Mouse (Mus musculus) lung, postnatal 14 days (tissue): Measurements from ENCODE around the gene Kat2a.

Source experiments
- DNase-seq: peaks from one replicate; pipeline ENCODE4 v3.0.0; 2021

Gene Kat2a

GRCm38 (mm10) chr11:100711783-100712615, at the start of gene Kat2a:
TSS of gene Kat2a (minus strand) at chr11:100712465.
- DNase-seq = peak; percentile 84

GRCm38 (mm10) chr11:100761547-100762045, 49.3 kb upstream of the Kat2a start:
- DNase-seq = peak; percentile 86

- DNase-seq = peak; percentile 52
Observed at GRCm38 (mm10) chr11:100759611-100760233, 47.5 kb upstream of the Kat2a start, which contains the start of gene Kcnh4. TSS of gene Kcnh4 (minus strand) at chr11:100759942.

- peak; percentile 67 for DNase-seq
Observed at GRCm38 (mm10) chr11:100758707-100759610, 46.7 kb upstream of the Kat2a start.

GRCm38 (mm10) chr11:100757566-100757965, 45.3 kb upstream of the Kat2a start:
- DNase-seq = no peak

GRCm38 (mm10) chr11:100756476-100756875, 44.2 kb upstream of the Kat2a start:
- no peak for DNase-seq

- no peak for DNase-seq
Observed at GRCm38 (mm10) chr11:100754693-100755057, 42.4 kb upstream of the Kat2a start.

GRCm38 (mm10) chr11:100754021-100754692, 41.9 kb upstream of the Kat2a start:
- DNase-seq = no peak

GRCm38 (mm10) chr11:100752294-100752693, 40.0 kb upstream of the Kat2a start:
- no peak for DNase-seq

GRCm38 (mm10) chr11:100750127-100750526, 37.9 kb upstream of the Kat2a start:
- DNase-seq = no peak

- no peak for DNase-seq
Observed at GRCm38 (mm10) chr11:100749469-100749868, 37.2 kb upstream of the Kat2a start.

GRCm38 (mm10) chr11:100748620-100749019, 36.4 kb upstream of the Kat2a start:
- no peak for DNase-seq

- no peak for DNase-seq
Observed at GRCm38 (mm10) chr11:100747114-100747513, 34.8 kb upstream of the Kat2a start.

GRCm38 (mm10) chr11:100746546-100746945, 34.3 kb upstream of the Kat2a start:
- no peak for DNase-seq

GRCm38 (mm10) chr11:100745085-100745484, 32.8 kb upstream of the Kat2a start:
- DNase-seq = peak; percentile 62

GRCm38 (mm10) chr11:100741348-100741747, 29.1 kb upstream of the Kat2a start:
- no peak for DNase-seq

GRCm38 (mm10) chr11:100738749-100739148, 26.5 kb upstream of the Kat2a start:
- no peak for DNase-seq

GRCm38 (mm10) chr11:100738066-100738604, 25.9 kb upstream of the Kat2a start, which contains the start of gene Rab5c:
TSS of gene Rab5c (minus strand) at chr11:100738215.
- DNase-seq = peak; percentile 98

- no peak for DNase-seq
Observed at GRCm38 (mm10) chr11:100737105-100737733, 25.0 kb upstream of the Kat2a start.

GRCm38 (mm10) chr11:100736746-100737080, 24.4 kb upstream of the Kat2a start:
- DNase-seq = no peak

- no peak for DNase-seq
Observed at GRCm38 (mm10) chr11:100735954-100736745, 23.9 kb upstream of the Kat2a start.
